Mouse (Mus musculus) embryonic facial prominence, embryonic 15.5 days (tissue): ENCODE data around the gene Gpr21. TPM values are rescaled to one million over a fixed set of nuclear protein-coding genes. Genes with fewer than 3 reads are reported as not detected.

Experiments used
- ATAC-seq: fragments of 200-750 bp; cut with Nextera tagmentation; 2 replicates; pipeline ENCODE4 v1.8.0; 2017; ENCODE audit warnings: low read depth, moderate TSS enrichment; ENCODE audit not compliant: insufficient number of reproducible peaks, low FRiP score, low TSS enrichment
- H3K27ac ChIP-seq: fragments of 300-500 bp; sonication (generic); replicated peaks from 2 replicates; pipeline ENCODE4 v1.5.1; 2015; ENCODE audit warnings: mild to moderate bottlenecking, inconsistent platforms
- H3K27me3 ChIP-seq: fragments of 300-500 bp; sonication (generic); 2 replicates; pipeline ENCODE4 v1.6.1; 2015; ENCODE audit warnings: inconsistent platforms
- H3K36me3 ChIP-seq: fragments of 300-500 bp; sonication (generic); 2 replicates; pipeline ENCODE4 v1.6.1; 2015; ENCODE audit warnings: mild to moderate bottlenecking, inconsistent platforms
- H3K4me1 ChIP-seq: fragments of 300-500 bp; sonication (generic); 2 replicates; pipeline ENCODE4 v1.6.1; 2015; ENCODE audit warnings: inconsistent platforms
- H3K4me2 ChIP-seq: fragments of 300-500 bp; sonication (generic); replicated peaks from 2 replicates; pipeline ENCODE4 v1.6.1; 2015; ENCODE audit warnings: mild to moderate bottlenecking, inconsistent platforms
- H3K4me3 ChIP-seq: fragments of 300-500 bp; sonication (generic); replicated peaks from 2 replicates; pipeline ENCODE4 v1.5.1; 2015; ENCODE audit warnings: mild to moderate bottlenecking, inconsistent platforms
- H3K9ac ChIP-seq: fragments of 300-500 bp; sonication (generic); 2 replicates; pipeline ENCODE4 v1.6.1; 2015; ENCODE audit warnings: inconsistent platforms
- H3K9me3 ChIP-seq: fragments of 300-500 bp; sonication (generic); replicated peaks from 2 replicates; pipeline ENCODE4 v1.6.1; 2016; ENCODE audit warnings: inconsistent platforms
- WGBS: fragments of 180-500 bp; shearing (Covaris S2); methylation state at CpG from one replicate; pipeline ENCODE4 v1.1.7; 2015; 5-methylcytosine and 5-hydroxymethylcytosine counted together
- polyA plus RNA-seq: library from polyadenylated mRNA; unstranded; fragments of >200 nt; fragmentation: Nextera tagmentation; extraction: Ambion mirVana; gene quantifications from 2 replicates; pipeline ENCODE4 v1.2.1, GENCODE M21; 2015

Gene Gpr21
- polyA plus RNA-seq, 1 experiment from 2014 or later = 1.4 TPM

GRCm38 (mm10) chr2:37518561-37519285, 2.6 kb downstream of the Gpr21 start:
- H3K36me3 ChIP-seq = peaks cover 12% of the 10 kb centered on the region
- H3K9ac ChIP-seq = no peak overlapping the region
- WGBS = 85% methylated on average over 4 of the region's 4 CpGs
- H3K4me3 ChIP-seq = no peak overlapping the region
- no peak overlapping the region for H3K4me2 ChIP-seq
- H3K9me3 ChIP-seq = no peaks in the 10 kb centered on the region
- ATAC-seq = no peak
- H3K27me3 ChIP-seq = no peaks in the 10 kb centered on the region
- H3K27ac ChIP-seq = no peak overlapping the region
- peaks cover 5% of the 10 kb centered on the region for H3K4me1 ChIP-seq

- Histone ChIP-seq H3K27me3 (no peaks in the 10 kb centered on the region), H3K4me3 (no peak overlapping the region), H3K4me1 (peaks cover 5% of the 10 kb centered on the region), H3K9ac (no peak overlapping the region), H3K27ac (no peak overlapping the region), H3K9me3 (no peaks in the 10 kb centered on the region), H3K36me3 (peaks cover 12% of the 10 kb centered on the region), H3K4me2 (no peak overlapping the region)
- ATAC-seq = no peak
- WGBS = 91% methylated on average over 1 of the region's 1 CpGs
Observed at GRCm38 (mm10) chr2:37519286-37519640, 3.1 kb downstream of the Gpr21 start.

GRCm38 (mm10) chr2:37527587-37527986, 11.5 kb downstream of the Gpr21 start:
- Histone ChIP-seq H3K9me3 (no peaks in the 10 kb centered on the region), H3K4me2 (no peak overlapping the region), H3K9ac (no peak overlapping the region), H3K27ac (no peak overlapping the region), H3K4me1 (no peaks in the 10 kb centered on the region), H3K4me3 (no peak overlapping the region), H3K27me3 (no peaks in the 10 kb centered on the region), H3K36me3 (no peaks in the 10 kb centered on the region)
- ATAC-seq = no peak

GRCm38 (mm10) chr2:37529397-37529796, 13.3 kb downstream of the Gpr21 start:
- no peak for ATAC-seq
- H3K36me3 ChIP-seq = peaks cover 10% of the 10 kb centered on the region; the same call in 1 of the 2 replicates
- WGBS = 99% methylated on average over 2 of the region's 2 CpGs
- H3K4me2 ChIP-seq = no peak overlapping the region
- H3K4me1 ChIP-seq = no peaks in the 10 kb centered on the region
- H3K4me3 ChIP-seq = no peak overlapping the region
- H3K9me3 ChIP-seq = no peaks in the 10 kb centered on the region
- no peaks in the 10 kb centered on the region for H3K27me3 ChIP-seq
- no peak overlapping the region for H3K27ac ChIP-seq
- no peak overlapping the region for H3K9ac ChIP-seq

- Histone ChIP-seq H3K9ac (no peak overlapping the region), H3K27me3 (no peaks in the 10 kb centered on the region), H3K9me3 (no peaks in the 10 kb centered on the region), H3K4me3 (no peak overlapping the region), H3K27ac (no peak overlapping the region), H3K36me3 (peaks cover 24% of the 10 kb centered on the region), H3K4me1 (no peaks in the 10 kb centered on the region), H3K4me2 (no peak overlapping the region)
- WGBS = 77% methylated on average over 1 of the region's 1 CpGs
- no peak for ATAC-seq
Observed at GRCm38 (mm10) chr2:37530766-37531165, 14.6 kb downstream of the Gpr21 start.

GRCm38 (mm10) chr2:37531639-37532038, 15.5 kb downstream of the Gpr21 start:
- WGBS = 77% methylated on average over 3 of the region's 3 CpGs

GRCm38 (mm10) chr2:37549346-37550012, 33.3 kb downstream of the Gpr21 start:
- H3K36me3 ChIP-seq = peaks cover 68% of the 10 kb centered on the region

More at GRCm38 (mm10) chr2:37531639-37532038, 15.5 kb downstream of the Gpr21 start:
- Histone ChIP-seq H3K27me3 (no peaks in the 10 kb centered on the region), H3K9me3 (no peaks in the 10 kb centered on the region), H3K27ac (no peak overlapping the region), H3K36me3 (peaks cover 24% of the 10 kb centered on the region), H3K4me3 (no peak overlapping the region), H3K4me1 (no peaks in the 10 kb centered on the region), H3K9ac (no peak overlapping the region), H3K4me2 (no peak overlapping the region)
- ATAC-seq = no peak

GRCm38 (mm10) chr2:37556366-37556765, 40.2 kb downstream of the Gpr21 start:
- WGBS = 82% methylated on average over 2 of the region's 2 CpGs
- no peaks in the 10 kb centered on the region for H3K4me1 ChIP-seq

More at GRCm38 (mm10) chr2:37549346-37550012, 33.3 kb downstream of the Gpr21 start:
- H3K4me2 ChIP-seq = no peak overlapping the region
- WGBS = 85% methylated on average over 1 of the region's 1 CpGs
- H3K9me3 ChIP-seq = peaks cover 3% of the 10 kb centered on the region; the same call in 1 of the 2 replicates
- ATAC-seq = no peak
- no peak overlapping the region for H3K27ac ChIP-seq
- H3K4me1 ChIP-seq = no peaks in the 10 kb centered on the region
- H3K27me3 ChIP-seq = no peaks in the 10 kb centered on the region
- H3K9ac ChIP-seq = no peak overlapping the region
- no peak overlapping the region for H3K4me3 ChIP-seq

GRCm38 (mm10) chr2:37565579-37565978, 49.4 kb downstream of the Gpr21 start:
- Histone ChIP-seq H3K36me3 (peaks cover 77% of the 10 kb centered on the region), H3K9me3 (no peaks in the 10 kb centered on the region), H3K4me2 (no peak overlapping the region), H3K27ac (no peak overlapping the region), H3K4me3 (no peak overlapping the region), H3K9ac (no peak overlapping the region), H3K27me3 (no peaks in the 10 kb centered on the region), H3K4me1 (no peaks in the 10 kb centered on the region)
- no peak for ATAC-seq
- WGBS = 74% methylated on average over 2 of the region's 2 CpGs

More at GRCm38 (mm10) chr2:37556366-37556765, 40.2 kb downstream of the Gpr21 start:
- no peaks in the 10 kb centered on the region for H3K27me3 ChIP-seq
- H3K36me3 ChIP-seq = peaks cover 80% of the 10 kb centered on the region
- no peak overlapping the region for H3K27ac ChIP-seq
- no peak overlapping the region for H3K4me2 ChIP-seq
- H3K9ac ChIP-seq = no peak overlapping the region
- ATAC-seq = no peak
- no peak overlapping the region for H3K4me3 ChIP-seq
- peaks cover 3% of the 10 kb centered on the region; the same call in 1 of the 2 replicates for H3K9me3 ChIP-seq

- Histone ChIP-seq H3K9ac (no peak overlapping the region), H3K27me3 (no peaks in the 10 kb centered on the region), H3K9me3 (no peaks in the 10 kb centered on the region), H3K4me3 (no peak overlapping the region), H3K4me1 (no peaks in the 10 kb centered on the region), H3K36me3 (peaks cover 72% of the 10 kb centered on the region), H3K27ac (no peak overlapping the region), H3K4me2 (no peak overlapping the region)
- 65% methylated on average over 1 of the region's 1 CpGs for WGBS
- no peak for ATAC-seq
Observed at GRCm38 (mm10) chr2:37566035-37566434, 49.9 kb downstream of the Gpr21 start.

- WGBS = 77% methylated on average over 5 of the region's 5 CpGs
Observed at GRCm38 (mm10) chr2:37569888-37570287, 53.8 kb downstream of the Gpr21 start.

More at GRCm38 (mm10) chr2:37569888-37570287, 53.8 kb downstream of the Gpr21 start:
- Histone ChIP-seq H3K9me3 (no peaks in the 10 kb centered on the region), H3K36me3 (peaks cover 40% of the 10 kb centered on the region), H3K9ac (no peak overlapping the region), H3K4me2 (no peak overlapping the region), H3K4me1 (no peaks in the 10 kb centered on the region), H3K27ac (no peak overlapping the region), H3K4me3 (no peak overlapping the region), H3K27me3 (no peaks in the 10 kb centered on the region)
- no peak for ATAC-seq
